Mouse (Mus musculus) forebrain, embryonic 11.5 days (tissue): ENCODE data around the gene Gm7271. TPM values are rescaled to one million over a fixed set of nuclear protein-coding genes. Genes with fewer than 3 reads are reported as not detected.

ENCODE experiments used
- ATAC-seq: fragments of 200-750 bp; cut with Nextera tagmentation; replicated peaks from 2 replicates; pipeline ENCODE4 v1.8.0; 2017; ENCODE audit warnings: moderate TSS enrichment; ENCODE audit not compliant: low FRiP score
- DNase-seq: peaks from one replicate; pipeline ENCODE4 v3.0.0-alpha.2; 2017; ENCODE audit warnings: low spot score
- H3K27ac ChIP-seq: fragments of 300-500 bp; sonication (generic); 2 replicates; pipeline ENCODE4 v1.5.1; 2014; ENCODE audit warnings: low read depth, low read length
- H3K27me3 ChIP-seq: fragments of 300-500 bp; sonication (generic); 2 replicates; pipeline ENCODE4 v1.6.1; 2014; ENCODE audit warnings: mild to moderate bottlenecking, low read length, mixed read lengths; ENCODE audit not compliant: control insufficient read depth, insufficient read depth
- H3K36me3 ChIP-seq: fragments of 300-500 bp; sonication (generic); 2 replicates; pipeline ENCODE4 v1.6.1; 2014; ENCODE audit warnings: mild to moderate bottlenecking, low read length, moderate library complexity, mixed read lengths; ENCODE audit not compliant: control insufficient read depth, insufficient read depth
- H3K4me1 ChIP-seq: fragments of 300-500 bp; sonication (generic); replicated peaks from 2 replicates; pipeline ENCODE4 v1.6.1; 2014; ENCODE audit warnings: low read length, mixed read lengths; ENCODE audit not compliant: control insufficient read depth, insufficient read depth
- H3K4me2 ChIP-seq: fragments of 300-500 bp; sonication (generic); 2 replicates; pipeline ENCODE4 v1.6.1; 2014; ENCODE audit warnings: low read depth, mild to moderate bottlenecking, low read length, moderate library complexity, mixed read lengths; ENCODE audit not compliant: severe bottlenecking
- H3K4me3 ChIP-seq: fragments of 300-500 bp; sonication (generic); 2 replicates; pipeline ENCODE4 v1.5.1; 2014; ENCODE audit warnings: low read depth, low read length
- H3K9ac ChIP-seq: fragments of 300-500 bp; sonication (generic); 2 replicates; pipeline ENCODE4 v1.6.1; 2014; ENCODE audit warnings: low read length
- H3K9me3 ChIP-seq: fragments of 300-500 bp; sonication (generic); 2 replicates; pipeline ENCODE4 v1.6.1; 2016; ENCODE audit warnings: low read length, mixed read lengths; ENCODE audit not compliant: control insufficient read depth
- WGBS: fragments of 180-500 bp; shearing (Covaris S2); extraction: QIAGEN DNeasy Blood & Tissue Kit; methylation state at CpG from one replicate; pipeline ENCODE4 v1.1.7; 2014; 5-methylcytosine and 5-hydroxymethylcytosine counted together
- polyA plus RNA-seq: library from polyadenylated mRNA; unstranded; fragments of >200 nt; fragmentation: Nextera tagmentation; extraction: Ambion mirVana; gene quantifications from 2 replicates; pipeline ENCODE4 v1.2.1, GENCODE M21; 2014

Gene Gm7271
- polyA plus RNA-seq, 1 experiment from 2014 or later: not detected

GRCm38 (mm10) chr5:76524623-76525022 is 40.8 kb downstream of the Gm7271 start:
- Histone ChIP-seq H3K9ac (no peak overlapping the region), H3K27ac (no peak overlapping the region), H3K4me3 (no peak overlapping the region), H3K4me1 (no peaks in the 10 kb centered on the region), H3K27me3 (no peaks in the 10 kb centered on the region), H3K9me3 (no peaks in the 10 kb centered on the region), H3K36me3 (no peaks in the 10 kb centered on the region), H3K4me2 (no peak overlapping the region)
- DNase-seq (no peak), ATAC-seq (no peak)
- 85% methylated on average over 5 of the region's 5 CpGs for whole genome bisulfite sequencing

- ATAC-seq: no peak
Observed at GRCm38 (mm10) chr5:76525066-76525465, 41.2 kb downstream of the Gm7271 start.

GRCm38 (mm10) chr5:76525829-76526228 is 42.0 kb downstream of the Gm7271 start:
- H3K4me3 ChIP-seq: no peak overlapping the region
- ATAC-seq: no peak
- no peak for DNase-seq
- no peaks in the 10 kb centered on the region for H3K27me3 ChIP-seq
- no peak overlapping the region for H3K4me2 ChIP-seq
- H3K27ac ChIP-seq: no peak overlapping the region
- no peaks in the 10 kb centered on the region; the same call in 1 of the 2 replicates for H3K4me1 ChIP-seq
- H3K36me3 ChIP-seq: no peaks in the 10 kb centered on the region
- no peak overlapping the region for H3K9ac ChIP-seq
- no peaks in the 10 kb centered on the region for H3K9me3 ChIP-seq
- 52% methylated on average over 2 of the region's 2 CpGs for WGBS

More at GRCm38 (mm10) chr5:76525066-76525465, 41.2 kb downstream of the Gm7271 start:
- no peaks in the 10 kb centered on the region; the same call in 1 of the 2 replicates for H3K4me1 ChIP-seq
- no peaks in the 10 kb centered on the region for H3K27me3 ChIP-seq
- WGBS: 64% methylated on average over 4 of the region's 4 CpGs
- DNase-seq: no peak
- H3K36me3 ChIP-seq: no peaks in the 10 kb centered on the region
- no peak overlapping the region for H3K9ac ChIP-seq
- H3K27ac ChIP-seq: no peak overlapping the region
- H3K4me3 ChIP-seq: no peak overlapping the region
- H3K9me3 ChIP-seq: no peaks in the 10 kb centered on the region
- no peak overlapping the region for H3K4me2 ChIP-seq

GRCm38 (mm10) chr5:76529040-76529703 is 45.3 kb downstream of the Gm7271 start, which contains the start of gene Exoc1:
Exoc1 (plus strand) TSS chr5:76529311.
- Histone ChIP-seq H3K9ac (peak within 1 kb of the TSS; percentile 73), H3K4me2 (peak within 1 kb of the TSS; percentile 77), H3K36me3 (no peaks in the 10 kb centered on the region), H3K27me3 (no peaks in the 10 kb centered on the region), H3K4me3 (peak within 1 kb of the TSS; percentile 94), H3K27ac (peak within 1 kb of the TSS; percentile 46), H3K9me3 (no peaks in the 10 kb centered on the region), H3K4me1 (no peaks in the 10 kb centered on the region; the same call in 1 of the 2 replicates)
- DNase-seq (peak; percentile 95), ATAC-seq (peak; percentile 100)
- under 1% methylated on average over 39 of the region's 39 CpGs for WGBS

- peak overlapping the region; percentile 73 for H3K9ac ChIP-seq
- no peak overlapping the region for H3K27ac ChIP-seq
- H3K4me1 ChIP-seq: no peaks in the 10 kb centered on the region; the same call in 1 of the 2 replicates
- WGBS: 7% methylated on average over 9 of the region's 9 CpGs
- ATAC-seq (no peak), DNase-seq (no peak)
- no peaks in the 10 kb centered on the region for H3K9me3 ChIP-seq
- no peaks in the 10 kb centered on the region for H3K36me3 ChIP-seq
- H3K4me3 ChIP-seq: peak overlapping the region; percentile 94
- peak overlapping the region; percentile 77 for H3K4me2 ChIP-seq
- no peaks in the 10 kb centered on the region for H3K27me3 ChIP-seq
Observed at GRCm38 (mm10) chr5:76529704-76530066, 45.8 kb downstream of the Gm7271 start.

- Histone ChIP-seq H3K4me3 (no peak overlapping the region), H3K9me3 (no peaks in the 10 kb centered on the region), H3K36me3 (no peaks in the 10 kb centered on the region), H3K27ac (no peak overlapping the region), H3K4me2 (no peak overlapping the region), H3K4me1 (no peaks in the 10 kb centered on the region; the same call in 1 of the 2 replicates), H3K27me3 (no peaks in the 10 kb centered on the region), H3K9ac (no peak overlapping the region)
- DNase-seq (no peak), ATAC-seq (no peak)
- 88% methylated on average over 6 of the region's 6 CpGs for WGBS
Observed at GRCm38 (mm10) chr5:76533186-76533585, 49.3 kb downstream of the Gm7271 start.

GRCm38 (mm10) chr5:76536231-76536630 is 52.4 kb downstream of the Gm7271 start:
- WGBS: 71% methylated on average over 1 of the region's 1 CpGs

GRCm38 (mm10) chr5:76537578-76537977 is 53.7 kb downstream of the Gm7271 start:
- Histone ChIP-seq H3K4me1 (no peaks in the 10 kb centered on the region), H3K36me3 (peaks cover 4% of the 10 kb centered on the region; the same call in 1 of the 2 replicates), H3K9ac (no peak overlapping the region), H3K27ac (no peak overlapping the region), H3K4me2 (no peak overlapping the region), H3K4me3 (no peak overlapping the region), H3K27me3 (no peaks in the 10 kb centered on the region), H3K9me3 (no peaks in the 10 kb centered on the region)
- no peak for ATAC-seq
- DNase-seq: no peak
- 94% methylated on average over 10 of the region's 10 CpGs for WGBS

More at GRCm38 (mm10) chr5:76536231-76536630, 52.4 kb downstream of the Gm7271 start:
- H3K4me3 ChIP-seq: no peak overlapping the region
- H3K9ac ChIP-seq: no peak overlapping the region
- ATAC-seq (no peak), DNase-seq (no peak)
- H3K27ac ChIP-seq: no peak overlapping the region
- no peaks in the 10 kb centered on the region for H3K4me1 ChIP-seq
- H3K9me3 ChIP-seq: no peaks in the 10 kb centered on the region
- no peaks in the 10 kb centered on the region for H3K27me3 ChIP-seq
- peaks cover 4% of the 10 kb centered on the region; the same call in 1 of the 2 replicates for H3K36me3 ChIP-seq
- no peak overlapping the region for H3K4me2 ChIP-seq

- H3K9me3 ChIP-seq: no peaks in the 10 kb centered on the region
- H3K4me1 ChIP-seq: no peaks in the 10 kb centered on the region
- DNase-seq: no peak
- no peak overlapping the region for H3K27ac ChIP-seq
- H3K27me3 ChIP-seq: no peaks in the 10 kb centered on the region
- H3K9ac ChIP-seq: no peak overlapping the region
- H3K4me2 ChIP-seq: no peak overlapping the region
- H3K36me3 ChIP-seq: peaks cover 4% of the 10 kb centered on the region; the same call in 1 of the 2 replicates
- no peak overlapping the region for H3K4me3 ChIP-seq
- no peak for ATAC-seq
- WGBS: 78% methylated on average over 8 of the region's 8 CpGs
Observed at GRCm38 (mm10) chr5:76540181-76540580, 56.3 kb downstream of the Gm7271 start.
